In the genomic region with DNA sequence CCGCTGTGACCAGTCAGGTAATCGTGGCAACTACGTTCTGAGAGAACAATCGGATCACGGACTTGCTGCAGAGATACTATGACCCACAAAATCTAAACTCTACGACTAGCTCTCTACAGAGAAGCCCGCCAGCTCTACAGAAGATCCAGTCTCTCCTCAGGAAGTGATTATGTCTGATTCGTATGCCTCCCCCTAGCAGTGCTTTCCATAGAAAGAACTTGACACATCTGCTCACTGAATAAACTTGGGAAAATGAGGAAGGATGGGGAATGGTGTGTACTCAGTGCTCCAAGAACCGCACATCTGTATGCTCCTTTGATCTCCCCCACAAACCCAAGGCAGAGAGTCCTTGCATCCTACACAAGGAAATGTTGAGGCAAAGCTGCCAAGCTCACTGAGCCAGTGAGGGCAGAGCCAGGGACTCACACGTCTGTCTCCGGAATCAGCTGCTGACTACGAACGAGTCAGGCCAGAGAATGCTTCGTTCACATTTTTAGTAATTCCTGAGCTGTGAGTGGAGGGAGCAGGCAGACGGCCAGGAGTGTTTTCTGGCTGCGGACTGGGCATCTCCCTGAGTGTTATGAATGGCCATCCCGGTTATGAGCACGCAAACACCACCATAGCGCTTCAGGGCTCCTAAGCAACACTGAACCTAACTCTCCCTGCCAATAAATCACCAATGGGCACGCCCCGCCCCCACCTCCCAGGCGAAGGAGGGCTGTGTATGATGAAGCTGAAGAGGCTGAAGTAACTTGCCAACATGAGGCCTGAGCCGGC, we compare ENCODE assay signal across 10 mouse cellular contexts. TPM values are rescaled to one million over a fixed set of nuclear protein-coding genes. Genes with fewer than 3 reads are reported as not detected.
A peak's percentile ranks its signal among the peaks of the same experiment; 100 is the strongest.
DNase-seq lines count a peak whose midpoint lies in the region; ATAC-seq and TF ChIP-seq lines count a peak whose summit lies in the region.
"Had no signal": no experiment of that assay in that cellular context is flagged by ENCODE, and none has a peak within 500 bp of the region (broad histone marks: within the 10 kb centered on the region; RNA-seq: fewer than 3 reads in every experiment).

No protein-coding gene starts in this region.

- TF ChIP-seq CTCF in gastrocnemius, adult 2 months (IDR thresholded peaks at IDR 0.05): no peak

- H3K36me3 ChIP-seq in heart, embryonic 15.5 days: no peaks in the 10 kb centered on the region
- H3K36me3 ChIP-seq in lung, embryonic 16.5 days (ENCODE audit: control insufficient read depth, insufficient read depth, low read length): no peaks in the 10 kb centered on the region

- no peak overlapping the region for H3K9ac ChIP-seq in heart, embryonic 15.5 days
- H3K9ac ChIP-seq in lung, embryonic 16.5 days (ENCODE audit: low read length): no peak overlapping the region
- H3K9ac ChIP-seq: embryonic facial prominence, embryonic 13.5 days had no signal

- peak; percentile 60 for DNase-seq in gastrocnemius, adult 2 months
- DNase-seq in gastrocnemius, adult 18-20 months (ENCODE audit: low spot score): no peak
- DNase-seq in urinary bladder, postnatal 25 days (ENCODE audit: low spot score): peak; percentile 21
- DNase-seq in urinary bladder, postnatal 10 days (ENCODE audit: low spot score): no peak
- DNase-seq in frontal cortex, adult 2 months (ENCODE audit: extremely low spot score in 1 of 2, low spot score in 1 of 2): no peak
- DNase-seq in ovary, adult 18-20 months (ENCODE audit: low spot score): no peak

- peak; percentile 47 for ATAC-seq in heart, embryonic 15.5 days (replicated peaks; ENCODE audit: insufficient number of reproducible peaks, insufficient read depth, low FRiP score, low read depth)
- ATAC-seq in lung, embryonic 16.5 days (ENCODE audit: low read depth): peak; percentile 58

- H3K9me3 ChIP-seq in heart, embryonic 15.5 days (replicated peaks): no peaks in the 10 kb centered on the region
- no peaks in the 10 kb centered on the region for H3K9me3 ChIP-seq in lung, embryonic 16.5 days (ENCODE audit: control insufficient read depth, low read length)
- H3K9me3 ChIP-seq: embryonic facial prominence, embryonic 13.5 days; megakaryocyte, embryonic 14.5 days had no signal

- peaks cover 46% of the 10 kb centered on the region for H3K4me1 ChIP-seq in heart, embryonic 15.5 days (replicated peaks)
- peaks cover 25% of the 10 kb centered on the region for H3K4me1 ChIP-seq in lung, embryonic 16.5 days (replicated peaks; ENCODE audit: control insufficient read depth, insufficient read depth, low read length)

- H3K27ac ChIP-seq in gastrocnemius, adult 2 months: no peak overlapping the region
- peak overlapping the region; percentile 70 for H3K27ac ChIP-seq in heart, embryonic 15.5 days
- H3K27ac ChIP-seq in lung, embryonic 16.5 days (ENCODE audit: low read length): 0 out of 2 replicates have a peak overlapping the region, but pooled peaks have one; percentile 28
- H3K27ac ChIP-seq: embryonic facial prominence, embryonic 13.5 days had no signal

- intact Hi-C loops in gastrocnemius, adult 2 months (cut with DNase I): no loop called here

- 59% methylated on average over 23 of the region's 23 CpGs for WGBS in heart, embryonic 15.5 days
- 59% methylated on average over 23 of the region's 23 CpGs for WGBS in lung, embryonic 16.5 days

- peak overlapping the region; percentile 21 for H3K4me3 ChIP-seq in gastrocnemius, adult 2 months
- no peak overlapping the region for H3K4me3 ChIP-seq in heart, embryonic 15.5 days
- H3K4me3 ChIP-seq in lung, embryonic 16.5 days (ENCODE audit: low read length): no peak overlapping the region
- H3K4me3 ChIP-seq: embryonic facial prominence, embryonic 13.5 days; megakaryocyte, embryonic 14.5 days had no signal

- no peaks in the 10 kb centered on the region for H3K27me3 ChIP-seq in heart, embryonic 15.5 days
- H3K27me3 ChIP-seq in lung, embryonic 16.5 days (ENCODE audit: control insufficient read depth, insufficient read depth, low read depth, low read length): no peaks in the 10 kb centered on the region
- H3K27me3 ChIP-seq: embryonic facial prominence, embryonic 13.5 days; megakaryocyte, embryonic 14.5 days had no signal

- H3K4me2 ChIP-seq in heart, embryonic 15.5 days: peak overlapping the region; percentile 10
- peak overlapping the region; percentile 23; the same call in 1 of the 2 replicates for H3K4me2 ChIP-seq in lung, embryonic 16.5 days (ENCODE audit: low read depth, low read length)
- H3K4me2 ChIP-seq: embryonic facial prominence, embryonic 13.5 days had no signal

RNA-seq across cellular contexts. Expression of gene Usp46, which starts 16.6 kb away (rescaled TPM):
- total RNA-seq in gastrocnemius, adult 2 months (2021): 10 to 100 TPM; 12.2 to 19.1 TPM
- 10 to 100 TPM; 10.4 to 16.0 TPM for total RNA-seq in gastrocnemius, adult 18-20 months (2021)
- polyA plus RNA-seq in heart, embryonic 15.5 days (2015; fragmentation: Nextera tagmentation; extraction: Ambion mirVana): 25.6 and 26.9 TPM in 2 replicates
- 50.7 and 52.3 TPM in 2 replicates for polyA plus RNA-seq in lung, embryonic 16.5 days (2015; fragmentation: Nextera tagmentation; extraction: Ambion mirVana)
- 77.2 and 80.6 TPM in 2 replicates for polyA plus RNA-seq in frontal cortex, adult 2 months (2012; rRNA removed)

Comparison
In these comparisons a context has a peak if more than half of its experiments do, and no peak if none do; other contexts are left out.
1. DNase-seq: peak in gastrocnemius, adult 2 months (single experiment) and urinary bladder, postnatal 25 days (single experiment); none in gastrocnemius, adult 18-20 months (single experiment), urinary bladder, postnatal 10 days (single experiment), frontal cortex, adult 2 months (0 of 2) and ovary, adult 18-20 months (single experiment).